Mouse (Mus musculus) G1E (cell line): ENCODE data around the gene 4931422A03Rik.

Source experiments
- CTCF ChIP-seq: IDR thresholded peaks from 2 replicates; pipeline ENCODE4 v1.5.1; 2012; ENCODE audit warnings: low read depth, low read length, inconsistent platforms, mixed read lengths
- GATA1 ChIP-seq: IDR thresholded peaks from 2 replicates; pipeline ENCODE4 v1.6.1; 2012; ENCODE audit warnings: borderline replicate concordance, low read length, inconsistent platforms, mixed read lengths
- GATA2 ChIP-seq: IDR thresholded peaks from 2 replicates; pipeline ENCODE4 v1.6.1; 2012; ENCODE audit warnings: low read depth, low read length, inconsistent platforms, borderline replicate concordance
- POLR2AphosphoS5 ChIP-seq: IDR thresholded peaks from 2 replicates; pipeline ENCODE4 v1.6.1; 2012; ENCODE audit warnings: low read depth, low read length, inconsistent platforms; ENCODE audit not compliant: insufficient replicate concordance
- TAL1 ChIP-seq: conservative IDR thresholded peaks from 2 replicates; pipeline ENCODE4 v1.6.1; 2012; ENCODE audit warnings: low read depth, low read length, inconsistent platforms, mixed read lengths

DNA sequence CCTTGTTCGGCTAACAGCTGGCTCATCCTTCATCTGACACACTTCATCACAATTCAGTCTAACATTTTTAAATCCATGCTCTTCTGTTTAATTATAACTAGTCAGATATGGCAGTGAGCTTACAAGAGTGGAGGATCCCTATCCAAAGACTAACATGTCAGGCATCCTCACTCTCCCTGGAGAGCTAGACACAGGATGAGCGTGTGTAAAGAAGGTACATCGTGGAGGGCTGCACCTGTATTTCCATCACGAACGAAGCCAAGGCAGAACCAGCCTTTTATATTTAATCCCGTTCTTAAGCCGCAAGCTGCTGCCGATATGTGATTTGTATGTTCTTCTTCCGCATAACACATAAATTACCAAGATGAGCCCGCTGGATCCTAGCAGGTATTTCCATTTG is 45.0 kb downstream of the 4931422A03Rik start:
- TF ChIP-seq CTCF: no peak
- TF ChIP-seq GATA1: no peak
- 0 out of 2 replicates have a peak, but pooled peaks have one; percentile 8 for TF ChIP-seq POLR2AphosphoS5
- TF ChIP-seq TAL1: no peak
- TF ChIP-seq GATA2: no peak
